Mouse (Mus musculus): ENCODE data around the gene Metrnl. TPM values are rescaled to one million over a fixed set of nuclear protein-coding genes. Genes with fewer than 3 reads are reported as not detected.

Gene Metrnl
- polyA plus RNA-seq, 1 experiment from 2014 or later = 5.5 TPM

GRCm38 (mm10) chr11:121673629-121674028, 27.7 kb upstream of the Metrnl start:
- no peaks in the 10 kb centered on the region for H3K36me3 ChIP-seq (ENCODE audit: control insufficient read depth, insufficient read depth, low read length)
- DNase-seq (ENCODE audit: low spot score) = peak; percentile 47
- peak overlapping the region; percentile 64 for H3K4me3 ChIP-seq (ENCODE audit: low read depth, low read length)
- ATAC-seq (ENCODE audit: insufficient number of reproducible peaks, low FRiP score, low TSS enrichment, low read depth) = peak; percentile 9; the same call in 1 of the 2 replicates
- peak overlapping the region; percentile 63 for H3K9ac ChIP-seq (ENCODE audit: low read length)
- H3K4me2 ChIP-seq (ENCODE audit: low read depth, severe bottlenecking) = peak overlapping the region; percentile 74
- H3K4me1 ChIP-seq (ENCODE audit: control insufficient read depth, insufficient read depth, low read length) = no peaks in the 10 kb centered on the region
- peak overlapping the region; percentile 70 for H3K27ac ChIP-seq (replicated peaks; ENCODE audit: low read depth, low read length)
- WGBS = 76% methylated on average over 7 of the region's 7 CpGs
- H3K27me3 ChIP-seq (ENCODE audit: control insufficient read depth, insufficient read depth, low read length) = no peaks in the 10 kb centered on the region
- no peaks in the 10 kb centered on the region for H3K9me3 ChIP-seq (ENCODE audit: control insufficient read depth, low read length)

- H3K27me3 ChIP-seq (ENCODE audit: control insufficient read depth, insufficient read depth, low read length) = no peaks in the 10 kb centered on the region
- ATAC-seq (ENCODE audit: insufficient number of reproducible peaks, low FRiP score, low TSS enrichment, low read depth) (no peak), DNase-seq (ENCODE audit: low spot score) (no peak)
- 76% methylated on average over 2 of the region's 2 CpGs for WGBS
- no peak overlapping the region for H3K27ac ChIP-seq (replicated peaks; ENCODE audit: low read depth, low read length)
- no peaks in the 10 kb centered on the region for H3K9me3 ChIP-seq (ENCODE audit: control insufficient read depth, low read length)
- no peak overlapping the region for H3K4me3 ChIP-seq (ENCODE audit: low read depth, low read length)
- no peak overlapping the region for H3K4me2 ChIP-seq (ENCODE audit: low read depth, severe bottlenecking)
- H3K4me1 ChIP-seq (ENCODE audit: control insufficient read depth, insufficient read depth, low read length) = no peaks in the 10 kb centered on the region
- H3K36me3 ChIP-seq (ENCODE audit: control insufficient read depth, insufficient read depth, low read length) = no peaks in the 10 kb centered on the region
- no peak overlapping the region for H3K9ac ChIP-seq (ENCODE audit: low read length)
Measured at GRCm38 (mm10) chr11:121676836-121677235, 24.5 kb upstream of the Metrnl start.

- DNase-seq (ENCODE audit: low spot score) = no peak
- Histone ChIP-seq H3K4me1 (ENCODE audit: control insufficient read depth, insufficient read depth, low read length) (no peaks in the 10 kb centered on the region), H3K27me3 (ENCODE audit: control insufficient read depth, insufficient read depth, low read length) (no peaks in the 10 kb centered on the region), H3K4me2 (ENCODE audit: low read depth, severe bottlenecking) (no peak overlapping the region), H3K9ac (ENCODE audit: low read length) (no peak overlapping the region), H3K4me3 (ENCODE audit: low read depth, low read length) (no peak overlapping the region), H3K9me3 (ENCODE audit: control insufficient read depth, low read length) (no peaks in the 10 kb centered on the region), H3K36me3 (ENCODE audit: control insufficient read depth, insufficient read depth, low read length) (no peaks in the 10 kb centered on the region), H3K27ac (replicated peaks; ENCODE audit: low read depth, low read length) (no peak overlapping the region)
- ATAC-seq (ENCODE audit: insufficient number of reproducible peaks, low FRiP score, low TSS enrichment, low read depth) = no peak
- 80% methylated on average over 2 of the region's 2 CpGs for WGBS
Measured at GRCm38 (mm10) chr11:121679581-121679980, 21.8 kb upstream of the Metrnl start.

DNA sequence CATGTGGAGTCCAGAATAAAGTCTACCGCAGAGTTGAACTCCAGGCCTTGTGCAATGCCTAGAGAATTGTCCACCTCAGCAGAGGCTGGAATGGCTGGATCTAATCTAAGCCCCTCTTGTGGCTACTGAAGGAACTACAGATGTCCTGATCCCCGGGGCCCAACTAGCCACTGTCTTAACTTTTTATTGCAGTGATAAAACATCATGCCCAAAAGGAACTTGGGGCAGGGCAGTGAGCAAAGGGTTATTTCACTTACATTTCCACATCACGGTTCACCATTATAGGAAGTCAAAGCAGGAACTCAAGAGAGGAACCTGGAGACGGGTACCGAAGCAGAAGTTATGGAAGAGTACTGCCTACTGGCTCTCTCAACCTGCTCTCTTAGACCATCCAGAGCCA, 20.6 kb upstream of the Metrnl start:
- ATAC-seq (ENCODE audit: insufficient number of reproducible peaks, low FRiP score, low TSS enrichment, low read depth) = no peak
- no peak overlapping the region for H3K9ac ChIP-seq (ENCODE audit: low read length)
- no peak overlapping the region for H3K27ac ChIP-seq (replicated peaks; ENCODE audit: low read depth, low read length)
- H3K27me3 ChIP-seq (ENCODE audit: control insufficient read depth, insufficient read depth, low read length) = no peaks in the 10 kb centered on the region
- DNase-seq (ENCODE audit: low spot score) = no peak
- no peaks in the 10 kb centered on the region for H3K4me1 ChIP-seq (ENCODE audit: control insufficient read depth, insufficient read depth, low read length)
- no peak overlapping the region for H3K4me3 ChIP-seq (ENCODE audit: low read depth, low read length)
- no peak overlapping the region for H3K4me2 ChIP-seq (ENCODE audit: low read depth, severe bottlenecking)
- no peaks in the 10 kb centered on the region for H3K9me3 ChIP-seq (ENCODE audit: control insufficient read depth, low read length)
- H3K36me3 ChIP-seq (ENCODE audit: control insufficient read depth, insufficient read depth, low read length) = no peaks in the 10 kb centered on the region
- 68% methylated on average over 5 of the region's 5 CpGs for WGBS

GRCm38 (mm10) chr11:121683243-121683642, 18.1 kb upstream of the Metrnl start:
- H3K4me2 ChIP-seq (ENCODE audit: low read depth, severe bottlenecking) = no peak overlapping the region

GRCm38 (mm10) chr11:121685491-121686001, 15.8 kb upstream of the Metrnl start:
- H3K4me2 ChIP-seq (ENCODE audit: low read depth, severe bottlenecking) = no peak overlapping the region

More at GRCm38 (mm10) chr11:121683243-121683642, 18.1 kb upstream of the Metrnl start:
- Histone ChIP-seq H3K9me3 (ENCODE audit: control insufficient read depth, low read length) (no peaks in the 10 kb centered on the region), H3K27me3 (ENCODE audit: control insufficient read depth, insufficient read depth, low read length) (no peaks in the 10 kb centered on the region), H3K9ac (ENCODE audit: low read length) (no peak overlapping the region), H3K4me1 (ENCODE audit: control insufficient read depth, insufficient read depth, low read length) (no peaks in the 10 kb centered on the region), H3K4me3 (ENCODE audit: low read depth, low read length) (no peak overlapping the region), H3K27ac (replicated peaks; ENCODE audit: low read depth, low read length) (no peak overlapping the region), H3K36me3 (ENCODE audit: control insufficient read depth, insufficient read depth, low read length) (no peaks in the 10 kb centered on the region)
- no peak for DNase-seq (ENCODE audit: low spot score)
- no peak for ATAC-seq (ENCODE audit: insufficient number of reproducible peaks, low FRiP score, low TSS enrichment, low read depth)
- WGBS = 65% methylated on average over 3 of the region's 3 CpGs

DNA sequence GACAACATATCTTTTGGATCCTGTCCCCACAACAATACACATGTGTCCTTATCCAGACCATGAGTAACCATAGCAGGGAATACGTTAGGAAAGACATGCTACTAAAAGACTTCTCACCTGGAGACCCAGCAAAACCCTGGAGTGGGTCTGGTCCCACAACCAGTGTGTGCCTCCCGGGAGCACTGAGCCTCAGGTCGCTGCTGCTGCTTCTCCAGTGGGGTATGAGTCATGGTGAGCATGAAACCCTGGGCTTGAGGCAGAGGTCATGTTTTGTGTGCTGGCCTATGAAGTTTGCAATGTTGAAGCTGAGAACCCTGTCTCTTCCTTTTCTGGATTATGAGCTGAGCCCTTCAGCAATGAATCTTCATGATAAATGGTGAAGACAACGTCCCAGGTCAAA, 15.3 kb upstream of the Metrnl start:
- H3K9me3 ChIP-seq (ENCODE audit: control insufficient read depth, low read length) = no peaks in the 10 kb centered on the region
- no peak for ATAC-seq (ENCODE audit: insufficient number of reproducible peaks, low FRiP score, low TSS enrichment, low read depth)
- WGBS = 75% methylated on average over 4 of the region's 4 CpGs
- no peak overlapping the region for H3K9ac ChIP-seq (ENCODE audit: low read length)
- H3K36me3 ChIP-seq (ENCODE audit: control insufficient read depth, insufficient read depth, low read length) = no peaks in the 10 kb centered on the region
- H3K27ac ChIP-seq (replicated peaks; ENCODE audit: low read depth, low read length) = no peak overlapping the region
- H3K4me3 ChIP-seq (ENCODE audit: low read depth, low read length) = no peak overlapping the region
- H3K4me1 ChIP-seq (ENCODE audit: control insufficient read depth, insufficient read depth, low read length) = no peaks in the 10 kb centered on the region
- H3K27me3 ChIP-seq (ENCODE audit: control insufficient read depth, insufficient read depth, low read length) = no peaks in the 10 kb centered on the region
- H3K4me2 ChIP-seq (ENCODE audit: low read depth, severe bottlenecking) = no peak overlapping the region
- no peak for DNase-seq (ENCODE audit: low spot score)

More at GRCm38 (mm10) chr11:121685491-121686001, 15.8 kb upstream of the Metrnl start:
- H3K9ac ChIP-seq (ENCODE audit: low read length) = no peak overlapping the region
- no peak overlapping the region for H3K4me3 ChIP-seq (ENCODE audit: low read depth, low read length)
- no peaks in the 10 kb centered on the region for H3K36me3 ChIP-seq (ENCODE audit: control insufficient read depth, insufficient read depth, low read length)
- H3K27ac ChIP-seq (replicated peaks; ENCODE audit: low read depth, low read length) = no peak overlapping the region
- no peaks in the 10 kb centered on the region for H3K27me3 ChIP-seq (ENCODE audit: control insufficient read depth, insufficient read depth, low read length)
- ATAC-seq (ENCODE audit: insufficient number of reproducible peaks, low FRiP score, low TSS enrichment, low read depth) (no peak), DNase-seq (ENCODE audit: low spot score) (no peak)
- WGBS = 71% methylated on average over 6 of the region's 6 CpGs
- H3K9me3 ChIP-seq (ENCODE audit: control insufficient read depth, low read length) = no peaks in the 10 kb centered on the region
- H3K4me1 ChIP-seq (ENCODE audit: control insufficient read depth, insufficient read depth, low read length) = no peaks in the 10 kb centered on the region

GRCm38 (mm10) chr11:121686674-121687073, 14.7 kb upstream of the Metrnl start:
- H3K4me1 ChIP-seq (ENCODE audit: control insufficient read depth, insufficient read depth, low read length) = no peaks in the 10 kb centered on the region
- H3K4me2 ChIP-seq (ENCODE audit: low read depth, severe bottlenecking) = no peak overlapping the region
- no peaks in the 10 kb centered on the region for H3K9me3 ChIP-seq (ENCODE audit: control insufficient read depth, low read length)
- H3K4me3 ChIP-seq (ENCODE audit: low read depth, low read length) = no peak overlapping the region
- H3K27me3 ChIP-seq (ENCODE audit: control insufficient read depth, insufficient read depth, low read length) = no peaks in the 10 kb centered on the region
- DNase-seq (ENCODE audit: low spot score) (no peak), ATAC-seq (ENCODE audit: insufficient number of reproducible peaks, low FRiP score, low TSS enrichment, low read depth) (no peak)
- H3K36me3 ChIP-seq (ENCODE audit: control insufficient read depth, insufficient read depth, low read length) = no peaks in the 10 kb centered on the region
- H3K9ac ChIP-seq (ENCODE audit: low read length) = no peak overlapping the region
- WGBS = 72% methylated on average over 5 of the region's 5 CpGs
- no peak overlapping the region for H3K27ac ChIP-seq (replicated peaks; ENCODE audit: low read depth, low read length)

GRCm38 (mm10) chr11:121688024-121688423, 13.3 kb upstream of the Metrnl start:
- no peaks in the 10 kb centered on the region for H3K36me3 ChIP-seq (ENCODE audit: control insufficient read depth, insufficient read depth, low read length)
- H3K9ac ChIP-seq (ENCODE audit: low read length) = no peak overlapping the region
- H3K27me3 ChIP-seq (ENCODE audit: control insufficient read depth, insufficient read depth, low read length) = no peaks in the 10 kb centered on the region
- H3K9me3 ChIP-seq (ENCODE audit: control insufficient read depth, low read length) = no peaks in the 10 kb centered on the region
- no peaks in the 10 kb centered on the region for H3K4me1 ChIP-seq (ENCODE audit: control insufficient read depth, insufficient read depth, low read length)
- H3K4me2 ChIP-seq (ENCODE audit: low read depth, severe bottlenecking) = no peak overlapping the region
- 91% methylated on average over 2 of the region's 2 CpGs for WGBS
- H3K4me3 ChIP-seq (ENCODE audit: low read depth, low read length) = no peak overlapping the region
- DNase-seq (ENCODE audit: low spot score) (no peak), ATAC-seq (ENCODE audit: insufficient number of reproducible peaks, low FRiP score, low TSS enrichment, low read depth) (no peak)
- H3K27ac ChIP-seq (replicated peaks; ENCODE audit: low read depth, low read length) = no peak overlapping the region
